Mouse (Mus musculus): ENCODE data around the gene Ctsc. TPM values are rescaled to one million over a fixed set of nuclear protein-coding genes. Genes with fewer than 3 reads are reported as not detected.

Gene Ctsc
- total RNA-seq, 2 experiments from 2014 or later: 10.3 TPM

- DNase-seq (ENCODE audit: low spot score in 2 of 2): no peak
- intact Hi-C loops (cut with DNase I): loop anchor here (5.0 kb wide), 1 partner anchor 261 kb away; no protein-coding TSS in a partner anchor
Measured at GRCm38 (mm10) chr7:88358042-88358878, 80.4 kb downstream of the Ctsc start.

Other genes with a start within 250 kb of the Ctsc start
- under 1 TPM in 1 of 2 experiments, not detected in 1; 0.49 TPM for gene Rab38, start 152.2 kb downstream of the Ctsc start, total RNA-seq (2021)

All from left cerebral cortex, postnatal 14 days (tissue).